Mouse (Mus musculus): ENCODE data around the gene Gm28230.

GRCm38 (mm10) chr2:74709465-74710419, 16.8 kb upstream of the Gm28230 start:
- TF ChIP-seq CTCF (IDR thresholded peaks at IDR 0.05; ENCODE audit: control insufficient read depth, insufficient read depth, insufficient read length) (no peak), USF1 (IDR thresholded peaks at IDR 0.05; ENCODE audit: low read depth) (no peak), MAX (IDR thresholded peaks at IDR 0.05) (no peak), MYOD1 (IDR thresholded peaks at IDR 0.05; ENCODE audit: control insufficient read depth, insufficient read length, low read depth) (no peak), MYOG (IDR thresholded peaks at IDR 0.05; ENCODE audit: control insufficient read depth, extremely low read depth, insufficient read length) (no peak), CEBPB (IDR thresholded peaks at IDR 0.05; ENCODE audit: low read depth) (no peak), FOSL1 (IDR thresholded peaks at IDR 0.05; ENCODE audit: insufficient read depth, low read length, poor library complexity, severe bottlenecking) (no peak)
